Mouse (Mus musculus): ENCODE data around the gene Plekha5.

DNA sequence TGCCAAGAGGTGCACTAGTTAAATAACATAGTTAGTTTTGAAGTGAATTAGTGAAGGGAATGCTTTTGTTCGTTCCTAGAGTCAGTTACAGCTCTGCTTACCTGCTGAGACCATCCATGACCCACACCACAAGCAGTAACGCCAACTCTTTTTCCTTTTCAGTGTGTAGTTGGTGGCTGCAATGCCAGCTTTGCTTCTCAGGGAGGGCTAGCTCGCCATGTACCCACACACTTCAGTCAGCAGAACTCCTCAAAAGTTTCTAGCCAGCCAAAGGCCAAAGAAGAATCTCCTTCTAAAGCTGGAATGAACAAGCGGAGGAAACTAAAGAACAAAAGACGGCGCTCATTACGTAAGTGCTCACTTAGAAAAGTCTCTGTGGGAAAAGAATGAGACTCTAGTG, 218.2 kb downstream of the Plekha5 start:
- no peak for TF ChIP-seq POLR2A (IDR thresholded peaks at IDR 0.05; ENCODE audit: low read depth, low read length)
- TF ChIP-seq CTCF (IDR thresholded peaks at IDR 0.05; ENCODE audit: borderline replicate concordance, insufficient read depth, low read length): no peak
